Mouse (Mus musculus) midbrain, embryonic 16.5 days (tissue): ENCODE measurements at regions not wholly inside any gene's neighbourhood (a gene's known extent, or its start where the extent isn't known, plus 50 kb on each side); places are given as distances from the start of the nearest gene placed in this dataset.
"Not testable (repeated sequence)": the region's sequence is repeated elsewhere in the genome, so short reads cannot be mapped to it uniquely, and the experiment has no call there.

Experiments used
- ATAC-seq: fragments of 200-750 bp; cut with Nextera tagmentation; 2 replicates; pipeline ENCODE4 v1.8.0; 2017; ENCODE audit warnings: moderate TSS enrichment
- H3K27ac ChIP-seq: fragments of 300-500 bp; sonication (generic); 2 replicates; pipeline ENCODE4 v1.5.1; 2014; ENCODE audit warnings: mild to moderate bottlenecking, low read length, mixed read lengths
- H3K27me3 ChIP-seq: fragments of 300-500 bp; sonication (generic); 2 replicates; pipeline ENCODE4 v1.6.1; 2014; ENCODE audit warnings: low read depth, low read length, mixed read lengths; ENCODE audit not compliant: control insufficient read depth, insufficient read depth
- H3K36me3 ChIP-seq: fragments of 300-500 bp; sonication (generic); 2 replicates; pipeline ENCODE4 v1.6.1; 2014; ENCODE audit warnings: mild to moderate bottlenecking, low read length, moderate library complexity, mixed read lengths; ENCODE audit not compliant: control insufficient read depth, insufficient read depth
- H3K4me1 ChIP-seq: fragments of 300-500 bp; sonication (generic); 2 replicates; pipeline ENCODE4 v1.6.1; 2014; ENCODE audit warnings: mild to moderate bottlenecking, low read length, mixed read lengths; ENCODE audit not compliant: control insufficient read depth, insufficient read depth
- H3K4me2 ChIP-seq: fragments of 300-500 bp; sonication (generic); 2 replicates; pipeline ENCODE4 v1.6.1; 2014; ENCODE audit warnings: mild to moderate bottlenecking, low read length, mixed read lengths
- H3K4me3 ChIP-seq: fragments of 300-500 bp; sonication (generic); 2 replicates; pipeline ENCODE4 v1.5.1; 2014; ENCODE audit warnings: low read depth, mild to moderate bottlenecking, low read length, moderate library complexity, mixed read lengths
- H3K9ac ChIP-seq: fragments of 300-500 bp; sonication (generic); 2 replicates; pipeline ENCODE4 v1.6.1; 2014; ENCODE audit warnings: low read depth, low read length, mixed read lengths
- H3K9me3 ChIP-seq: fragments of 300-500 bp; sonication (generic); replicated peaks from 2 replicates; pipeline ENCODE4 v1.6.1; 2014; ENCODE audit warnings: mild to moderate bottlenecking, low read length, mixed read lengths; ENCODE audit not compliant: control insufficient read depth, poor library complexity, severe bottlenecking
- WGBS: fragments of 180-500 bp; shearing (Covaris S2); extraction: QIAGEN DNeasy Blood & Tissue Kit; methylation state at CpG from one replicate; pipeline ENCODE4 v1.1.7; 2014; 5-methylcytosine and 5-hydroxymethylcytosine counted together

GRCm38 (mm10) chr4:23341240-23341639 lies 853.1 kb upstream of the Pou3f2 start:
- H3K4me2 ChIP-seq = 0 out of 2 replicates have a peak overlapping the region, but pooled peaks have one; percentile 6
- 25% methylated on average over 8 of the region's 8 CpGs for WGBS
- peak; percentile 72 for ATAC-seq

GRCm38 (mm10) chr4:23338481-23338880 lies 850.3 kb upstream of the Pou3f2 start:
- Histone ChIP-seq H3K27me3 (no peaks in the 10 kb centered on the region), H3K9ac (no peak overlapping the region), H3K4me2 (no peak overlapping the region), H3K27ac (no peak overlapping the region), H3K9me3 (no peaks in the 10 kb centered on the region), H3K4me1 (peaks cover 2% of the 10 kb centered on the region; the same call in 1 of the 2 replicates), H3K4me3 (no peak overlapping the region), H3K36me3 (no peaks in the 10 kb centered on the region)
- ATAC-seq = no peak
- WGBS = 47% methylated on average over 5 of the region's 5 CpGs

More at GRCm38 (mm10) chr4:23341240-23341639, 853.1 kb upstream of the Pou3f2 start:
- Histone ChIP-seq H3K9ac (no peak overlapping the region), H3K4me3 (no peak overlapping the region), H3K9me3 (no peaks in the 10 kb centered on the region), H3K27me3 (no peaks in the 10 kb centered on the region), H3K4me1 (peaks cover 2% of the 10 kb centered on the region; the same call in 1 of the 2 replicates), H3K27ac (no peak overlapping the region), H3K36me3 (no peaks in the 10 kb centered on the region)

GRCm38 (mm10) chr4:23300617-23301016 lies 812.5 kb upstream of the Pou3f2 start:
- Histone ChIP-seq H3K27ac (no peak overlapping the region), H3K9me3 (no peaks in the 10 kb centered on the region), H3K36me3 (no peaks in the 10 kb centered on the region), H3K27me3 (no peaks in the 10 kb centered on the region), H3K4me2 (no peak overlapping the region), H3K4me3 (no peak overlapping the region), H3K4me1 (no peaks in the 10 kb centered on the region), H3K9ac (no peak overlapping the region)
- peak; percentile 39; the same call in 1 of the 2 replicates for ATAC-seq
- WGBS = 2% methylated on average over 2 of the region's 2 CpGs

GRCm38 (mm10) chr4:23280087-23280486 lies 791.9 kb upstream of the Pou3f2 start:
- no peaks in the 10 kb centered on the region for H3K36me3 ChIP-seq
- 0 out of 2 replicates have a peak, but pooled peaks cover 2% of the 10 kb centered on the region for H3K4me1 ChIP-seq
- H3K27ac ChIP-seq = no peak overlapping the region
- H3K9me3 ChIP-seq = no peaks in the 10 kb centered on the region
- no peaks in the 10 kb centered on the region for H3K27me3 ChIP-seq
- 64% methylated on average over 6 of the region's 6 CpGs for WGBS
- H3K4me3 ChIP-seq = no peak overlapping the region
- ATAC-seq = no peak
- no peak overlapping the region for H3K4me2 ChIP-seq
- no peak overlapping the region for H3K9ac ChIP-seq

GRCm38 (mm10) chr4:23275203-23275602 lies 787.0 kb upstream of the Pou3f2 start:
- 86% methylated on average over 5 of the region's 5 CpGs for whole genome bisulfite sequencing
- ATAC-seq = no peak
- H3K9me3 ChIP-seq = no peaks in the 10 kb centered on the region

GRCm38 (mm10) chr4:23271947-23272346 lies 783.8 kb upstream of the Pou3f2 start:
- Histone ChIP-seq H3K27me3 (no peaks in the 10 kb centered on the region), H3K9me3 (no peaks in the 10 kb centered on the region)
- ATAC-seq = no peak

More at GRCm38 (mm10) chr4:23275203-23275602, 787.0 kb upstream of the Pou3f2 start:
- H3K36me3 ChIP-seq = no peaks in the 10 kb centered on the region
- no peak overlapping the region for H3K4me3 ChIP-seq
- no peak overlapping the region for H3K9ac ChIP-seq
- H3K27ac ChIP-seq = no peak overlapping the region
- no peaks in the 10 kb centered on the region for H3K27me3 ChIP-seq
- H3K4me1 ChIP-seq = no peaks in the 10 kb centered on the region
- no peak overlapping the region for H3K4me2 ChIP-seq

GRCm38 (mm10) chr4:23260371-23260770 lies 772.2 kb upstream of the Pou3f2 start:
- H3K4me2 ChIP-seq = no peak overlapping the region
- H3K27ac ChIP-seq = no peak overlapping the region
- no peaks in the 10 kb centered on the region for H3K4me1 ChIP-seq
- H3K4me3 ChIP-seq = no peak overlapping the region
- no peak overlapping the region for H3K9ac ChIP-seq
- H3K36me3 ChIP-seq = no peaks in the 10 kb centered on the region
- peaks cover 3% of the 10 kb centered on the region; the same call in 1 of the 2 replicates for H3K9me3 ChIP-seq
- no peaks in the 10 kb centered on the region for H3K27me3 ChIP-seq
- ATAC-seq = no peak
- 91% methylated on average over 4 of the region's 4 CpGs for WGBS

More at GRCm38 (mm10) chr4:23271947-23272346, 783.8 kb upstream of the Pou3f2 start:
- no peak overlapping the region for H3K27ac ChIP-seq
- no peaks in the 10 kb centered on the region for H3K4me1 ChIP-seq
- H3K4me2 ChIP-seq = no peak overlapping the region
- no peak overlapping the region for H3K4me3 ChIP-seq
- no peak overlapping the region for H3K9ac ChIP-seq
- H3K36me3 ChIP-seq = no peaks in the 10 kb centered on the region

GRCm38 (mm10) chr4:23234960-23235359 lies 746.8 kb upstream of the Pou3f2 start:
- H3K27me3 ChIP-seq = no peaks in the 10 kb centered on the region
- H3K4me2 ChIP-seq = no peak overlapping the region
- no peak overlapping the region for H3K4me3 ChIP-seq
- ATAC-seq = no peak
- H3K27ac ChIP-seq = no peak overlapping the region
- no peaks in the 10 kb centered on the region for H3K9me3 ChIP-seq
- H3K36me3 ChIP-seq = no peaks in the 10 kb centered on the region
- H3K9ac ChIP-seq = no peak overlapping the region
- H3K4me1 ChIP-seq = no peaks in the 10 kb centered on the region
- WGBS = 35% methylated on average over 1 of the region's 1 CpGs

- not testable (repeated sequence) for H3K27ac ChIP-seq, H3K9ac ChIP-seq
Measured at GRCm38 (mm10) chr4:23194756-23195155, 706.6 kb upstream of the Pou3f2 start.

More at GRCm38 (mm10) chr4:23194756-23195155, 706.6 kb upstream of the Pou3f2 start:
- H3K4me1 ChIP-seq, H3K27me3 ChIP-seq, H3K36me3 ChIP-seq, H3K4me3 ChIP-seq, ATAC-seq, H3K4me2 ChIP-seq, H3K9me3 ChIP-seq: not testable (repeated sequence)
- WGBS = 89% methylated on average over 1 of the region's 1 CpGs
